Mouse (Mus musculus) stomach, embryonic 14.5 days (tissue): Measurements from ENCODE around the gene Yipf3. TPM values are rescaled to one million over a fixed set of nuclear protein-coding genes. Genes with fewer than 3 reads are reported as not detected.

Source experiments
- ATAC-seq: fragments of 200-750 bp; cut with Nextera tagmentation; 2 replicates; pipeline ENCODE4 v1.8.0; 2017; ENCODE audit warnings: low read depth, moderate TSS enrichment; ENCODE audit not compliant: insufficient number of reproducible peaks, insufficient read depth, low FRiP score
- H3K27ac ChIP-seq: fragments of 300-500 bp; sonication (generic); 2 replicates; pipeline ENCODE4 v1.5.1; 2014; ENCODE audit warnings: mild to moderate bottlenecking, low read length, moderate library complexity, mixed read lengths
- H3K27me3 ChIP-seq: fragments of 300-500 bp; sonication (generic); 2 replicates; pipeline ENCODE4 v1.6.1; 2014; ENCODE audit warnings: low read length, control low read depth, mixed read lengths; ENCODE audit not compliant: control insufficient read depth, insufficient read depth
- H3K36me3 ChIP-seq: fragments of 300-500 bp; sonication (generic); 2 replicates; pipeline ENCODE4 v1.6.1; 2014; ENCODE audit warnings: mild to moderate bottlenecking, control low read depth, low read length, moderate library complexity, mixed read lengths; ENCODE audit not compliant: control insufficient read depth, insufficient read depth
- H3K4me1 ChIP-seq: fragments of 300-500 bp; sonication (generic); 2 replicates; pipeline ENCODE4 v1.6.1; 2014; ENCODE audit warnings: low read length, control low read depth, mixed read lengths; ENCODE audit not compliant: control insufficient read depth, insufficient read depth
- H3K4me2 ChIP-seq: fragments of 300-500 bp; sonication (generic); replicated peaks from 2 replicates; pipeline ENCODE4 v1.6.1; 2014; ENCODE audit warnings: low read depth, low read length, control low read depth
- H3K4me3 ChIP-seq: fragments of 300-500 bp; sonication (generic); 2 replicates; pipeline ENCODE4 v1.5.1; 2014; ENCODE audit warnings: low read depth, low read length, control low read depth
- H3K9ac ChIP-seq: fragments of 300-500 bp; sonication (generic); replicated peaks from 2 replicates; pipeline ENCODE4 v1.6.1; 2014; ENCODE audit warnings: low read depth, mild to moderate bottlenecking, control low read depth, low read length, moderate library complexity, mixed read lengths
- H3K9me3 ChIP-seq: fragments of 300-500 bp; sonication (generic); 2 replicates; pipeline ENCODE4 v1.6.1; 2016; ENCODE audit warnings: low read depth, low read length, control low read depth; ENCODE audit not compliant: control insufficient read depth
- WGBS: fragments of 180-500 bp; shearing (Covaris S2); extraction: QIAGEN DNeasy Blood & Tissue Kit; methylation state at CpG from one replicate; pipeline ENCODE4 v1.1.7; 2014; 5-methylcytosine and 5-hydroxymethylcytosine counted together
- polyA plus RNA-seq: library from polyadenylated mRNA; unstranded; fragments of >200 nt; fragmentation: Nextera tagmentation; extraction: Ambion mirVana; gene quantifications from 2 replicates; pipeline ENCODE4 v1.2.1, GENCODE M21; 2014

Yipf3 gene
- polyA plus RNA-seq, 1 experiment from 2014 or later, result 104 TPM

GRCm38 (mm10) chr17:46262201-46262694 is 14.4 kb downstream of the Yipf3 start:
- WGBS, result 93% methylated on average over 5 of the region's 5 CpGs
- H3K4me2 ChIP-seq, result no peak overlapping the region
- no peak overlapping the region for H3K4me3 ChIP-seq
- H3K27me3 ChIP-seq, result no peaks in the 10 kb centered on the region
- H3K36me3 ChIP-seq, result peaks cover 72% of the 10 kb centered on the region
- no peak for ATAC-seq
- H3K9ac ChIP-seq, result no peak overlapping the region
- no peaks in the 10 kb centered on the region for H3K9me3 ChIP-seq
- no peak overlapping the region for H3K27ac ChIP-seq
- H3K4me1 ChIP-seq, result no peaks in the 10 kb centered on the region

- Histone ChIP-seq H3K4me1 (no peaks in the 10 kb centered on the region), H3K4me2 (no peak overlapping the region), H3K9ac (no peak overlapping the region), H3K36me3 (peaks cover 59% of the 10 kb centered on the region), H3K27me3 (no peaks in the 10 kb centered on the region), H3K4me3 (no peak overlapping the region), H3K27ac (no peak overlapping the region), H3K9me3 (no peaks in the 10 kb centered on the region)
- 82% methylated on average over 12 of the region's 12 CpGs for WGBS
- no peak for ATAC-seq
Measured at GRCm38 (mm10) chr17:46265502-46265901, 17.6 kb downstream of the Yipf3 start.

GRCm38 (mm10) chr17:46265918-46266618 is 18.2 kb downstream of the Yipf3 start:
- peak overlapping the region; percentile 68; the same call in 1 of the 2 replicates for H3K27ac ChIP-seq
- H3K4me2 ChIP-seq, result no peak overlapping the region
- H3K36me3 ChIP-seq, result peaks cover 59% of the 10 kb centered on the region
- H3K27me3 ChIP-seq, result no peaks in the 10 kb centered on the region
- H3K4me3 ChIP-seq, result no peak overlapping the region
- no peaks in the 10 kb centered on the region for H3K9me3 ChIP-seq
- H3K4me1 ChIP-seq, result no peaks in the 10 kb centered on the region
- peak; percentile 66; the same call in 1 of the 2 replicates for ATAC-seq
- H3K9ac ChIP-seq, result no peak overlapping the region
- 19% methylated on average over 14 of the region's 14 CpGs for WGBS

- Histone ChIP-seq H3K4me1 (no peaks in the 10 kb centered on the region), H3K36me3 (peaks cover 60% of the 10 kb centered on the region), H3K4me2 (no peak overlapping the region), H3K9me3 (no peaks in the 10 kb centered on the region), H3K9ac (no peak overlapping the region), H3K4me3 (no peak overlapping the region), H3K27me3 (no peaks in the 10 kb centered on the region), H3K27ac (peak overlapping the region; percentile 68)
- 62% methylated on average over 6 of the region's 6 CpGs for WGBS
- no peak for ATAC-seq
Measured at GRCm38 (mm10) chr17:46266986-46267385, 19.1 kb downstream of the Yipf3 start.

- Histone ChIP-seq H3K27me3 (no peaks in the 10 kb centered on the region), H3K4me2 (no peak overlapping the region), H3K36me3 (peaks cover 56% of the 10 kb centered on the region), H3K4me3 (no peak overlapping the region), H3K9ac (no peak overlapping the region), H3K9me3 (no peaks in the 10 kb centered on the region), H3K27ac (no peak overlapping the region), H3K4me1 (no peaks in the 10 kb centered on the region)
- WGBS, result 72% methylated on average over 7 of the region's 7 CpGs
- no peak for ATAC-seq
Measured at GRCm38 (mm10) chr17:46267511-46267910, 19.6 kb downstream of the Yipf3 start.

GRCm38 (mm10) chr17:46268026-46268720 is 20.3 kb downstream of the Yipf3 start:
- Histone ChIP-seq H3K4me3 (no peak overlapping the region), H3K4me1 (no peaks in the 10 kb centered on the region), H3K27me3 (no peaks in the 10 kb centered on the region), H3K27ac (no peak overlapping the region), H3K9ac (no peak overlapping the region), H3K36me3 (peaks cover 52% of the 10 kb centered on the region), H3K9me3 (no peaks in the 10 kb centered on the region), H3K4me2 (no peak overlapping the region)
- WGBS, result 75% methylated on average over 10 of the region's 10 CpGs
- no peak for ATAC-seq

GRCm38 (mm10) chr17:46269771-46270534 is 22.1 kb downstream of the Yipf3 start:
- no peak overlapping the region for H3K9ac ChIP-seq
- ATAC-seq, result no peak
- 77% methylated on average over 19 of the region's 19 CpGs for WGBS
- no peak overlapping the region for H3K27ac ChIP-seq
- H3K4me3 ChIP-seq, result no peak overlapping the region
- no peaks in the 10 kb centered on the region for H3K27me3 ChIP-seq
- no peak overlapping the region for H3K4me2 ChIP-seq
- no peaks in the 10 kb centered on the region for H3K9me3 ChIP-seq
- no peaks in the 10 kb centered on the region for H3K4me1 ChIP-seq
- H3K36me3 ChIP-seq, result peaks cover 46% of the 10 kb centered on the region

GRCm38 (mm10) chr17:46272058-46272457 is 24.2 kb downstream of the Yipf3 start:
- H3K9me3 ChIP-seq, result no peaks in the 10 kb centered on the region
- no peak overlapping the region for H3K4me3 ChIP-seq
- peaks cover 47% of the 10 kb centered on the region for H3K36me3 ChIP-seq
- H3K4me2 ChIP-seq, result no peak overlapping the region
- H3K27ac ChIP-seq, result no peak overlapping the region
- H3K4me1 ChIP-seq, result no peaks in the 10 kb centered on the region
- H3K9ac ChIP-seq, result no peak overlapping the region
- no peak for ATAC-seq
- H3K27me3 ChIP-seq, result no peaks in the 10 kb centered on the region
- WGBS, result 83% methylated on average over 2 of the region's 2 CpGs
